Mouse (Mus musculus) neutrophil, adult 65 days (primary cell): ENCODE data around the gene Hbs1l. TPM values are rescaled to one million over a fixed set of nuclear protein-coding genes. Genes with fewer than 3 reads are reported as not detected.

Experiments
- total RNA-seq: library from RNA; stranded (reverse); gene quantifications from 2 replicates; pipeline ENCODE4 v1.2.4, GENCODE M21; 2023

Hbs1l gene
- 53.7 and 69.7 TPM in 2 replicates for total RNA-seq

GRCm38 (mm10) chr10:21295759-21296621 lies at the start of gene Hbs1l:
Gene Hbs1l (plus strand): TSS chr10:21295979.

GRCm38 (mm10) chr10:21376682-21377473 lies 81.1 kb downstream of the Hbs1l start, which contains the start of gene Aldh8a1:
Gene Aldh8a1 (plus strand): TSS chr10:21377291.

Other genes with a start within 250 kb of the Hbs1l start
- gene Myb, start 135.0 kb upstream of the Hbs1l start, total RNA-seq = 43.2 and 45.6 TPM in 2 replicates
- not detected in 2 replicates for gene Aldh8a1, start 81.3 kb downstream of the Hbs1l start, total RNA-seq